Mouse (Mus musculus): ENCODE measurements around the gene Fut2.

DNA sequence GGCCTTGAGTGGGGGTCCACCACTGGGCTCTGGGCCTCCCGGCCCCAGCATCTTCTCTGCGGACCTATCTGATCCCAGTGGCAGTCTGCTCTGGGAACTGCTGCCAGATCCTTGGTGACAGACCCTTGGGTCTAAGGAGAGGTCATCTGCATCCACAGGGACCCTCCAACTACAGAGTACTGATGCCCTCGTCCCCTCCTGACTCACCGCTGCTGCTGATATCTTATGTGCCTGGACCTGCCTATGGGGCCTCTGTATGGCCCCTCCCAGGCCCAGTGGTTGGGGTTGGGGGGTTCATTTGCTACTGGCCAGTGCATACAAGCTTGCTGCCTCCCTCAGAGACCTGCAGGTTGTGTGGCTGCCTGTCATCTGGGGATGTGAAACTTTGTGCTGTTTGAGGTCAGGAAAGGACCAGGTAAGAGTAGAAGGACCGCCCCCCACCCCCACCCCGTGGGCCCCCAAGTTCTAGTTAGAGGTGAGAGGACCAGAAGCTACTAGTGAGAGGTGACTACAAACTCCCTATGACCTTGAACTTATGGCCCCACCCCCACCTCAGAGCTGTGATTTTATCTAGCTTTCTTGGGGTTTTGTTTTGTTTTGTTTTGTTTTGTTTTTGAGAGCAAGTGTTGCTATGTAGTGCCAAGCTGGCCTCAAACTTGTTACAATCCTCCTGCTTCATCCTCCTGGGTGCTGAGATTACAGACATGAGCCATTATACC lies 21.2 kb downstream of the Fut2 start:
- TF ChIP-seq EP300 (IDR thresholded peaks at IDR 0.05; ENCODE audit: low read depth) = no peak
- TF ChIP-seq CTCF (IDR thresholded peaks at IDR 0.05; ENCODE audit: low read depth) = no peak

Data from liver, postnatal 0 days (tissue).